Mouse (Mus musculus): ENCODE data around the gene Shd.

Gene Shd

GRCm38 (mm10) chr17:56008356-56009087, 38.3 kb downstream of the Shd start:
- DNase-seq: peak; percentile 95

GRCm38 (mm10) chr17:56009088-56009961, 39.1 kb downstream of the Shd start:
- peak; percentile 93 for DNase-seq

- DNase-seq: no peak
Observed at GRCm38 (mm10) chr17:56009962-56010240, 39.6 kb downstream of the Shd start.

- DNase-seq: peak; percentile 61
Observed at GRCm38 (mm10) chr17:56010255-56010654, 40.0 kb downstream of the Shd start.

- peak; percentile 85 for DNase-seq
Observed at GRCm38 (mm10) chr17:56010681-56011080, 40.4 kb downstream of the Shd start.

- DNase-seq: peak; percentile 65
Observed at GRCm38 (mm10) chr17:56011441-56011840, 41.2 kb downstream of the Shd start.

GRCm38 (mm10) chr17:56015293-56015692, 45.0 kb downstream of the Shd start:
- no peak for DNase-seq

- no peak for DNase-seq
Observed at GRCm38 (mm10) chr17:56016382-56016781, 46.1 kb downstream of the Shd start.

GRCm38 (mm10) chr17:56016793-56017785, 46.8 kb downstream of the Shd start:
- peak; percentile 63 for DNase-seq

- DNase-seq: peak; percentile 62
Observed at GRCm38 (mm10) chr17:56017848-56018247, 47.6 kb downstream of the Shd start.

- peak; percentile 87 for DNase-seq
Observed at GRCm38 (mm10) chr17:56018347-56019131, 48.3 kb downstream of the Shd start.

- DNase-seq: no peak
Observed at GRCm38 (mm10) chr17:56020400-56021084, 50.3 kb downstream of the Shd start.

GRCm38 (mm10) chr17:56021161-56021910, 51.1 kb downstream of the Shd start:
- no peak for DNase-seq

GRCm38 (mm10) chr17:56022131-56022988, 52.1 kb downstream of the Shd start:
- peak; percentile 66 for DNase-seq

- no peak for DNase-seq
Observed at GRCm38 (mm10) chr17:56022989-56023290, 52.7 kb downstream of the Shd start.

- DNase-seq: no peak
Observed at GRCm38 (mm10) chr17:56023386-56023785, 53.1 kb downstream of the Shd start.

GRCm38 (mm10) chr17:56024476-56024875, 54.2 kb downstream of the Shd start:
- DNase-seq: no peak

- no peak for DNase-seq
Observed at GRCm38 (mm10) chr17:56024931-56025330, 54.7 kb downstream of the Shd start.

Measured in cerebellum, adult 9-10 months (tissue).